Mouse (Mus musculus) cerebellum, postnatal 36 days (tissue): Measurements from ENCODE around the gene Prpsap1.
"Not testable (repeated sequence)": the region's sequence is repeated elsewhere in the genome, so short reads cannot be mapped to it uniquely, and the experiment has no call there.

Experiments used
- DNase-seq, 2 experiments: peaks; one replicate each; pipeline ENCODE4 v3.0.0; 2021 to 2022; ENCODE audit warnings: mixed read lengths in 2 of 2

Prpsap1 gene

GRCm38 (mm10) chr11:116428872-116429859, 64.8 kb downstream of the Prpsap1 start:
- DNase-seq: no peak

GRCm38 (mm10) chr11:116426852-116427575, 67.0 kb downstream of the Prpsap1 start:
- DNase-seq: no peak

GRCm38 (mm10) chr11:116426328-116426727, 67.7 kb downstream of the Prpsap1 start:
- not testable (repeated sequence) for DNase-seq

- DNase-seq: no peak
Observed at GRCm38 (mm10) chr11:116424621-116425407, 69.2 kb downstream of the Prpsap1 start.

- DNase-seq: no peak
Observed at GRCm38 (mm10) chr11:116423782-116424620, 70.0 kb downstream of the Prpsap1 start.

- DNase-seq: no peak
Observed at GRCm38 (mm10) chr11:116423214-116423613, 70.8 kb downstream of the Prpsap1 start.

- DNase-seq: no peak
Observed at GRCm38 (mm10) chr11:116422562-116422961, 71.4 kb downstream of the Prpsap1 start.

GRCm38 (mm10) chr11:116421102-116421501, 72.9 kb downstream of the Prpsap1 start:
- no peak for DNase-seq
